In the genomic region with DNA sequence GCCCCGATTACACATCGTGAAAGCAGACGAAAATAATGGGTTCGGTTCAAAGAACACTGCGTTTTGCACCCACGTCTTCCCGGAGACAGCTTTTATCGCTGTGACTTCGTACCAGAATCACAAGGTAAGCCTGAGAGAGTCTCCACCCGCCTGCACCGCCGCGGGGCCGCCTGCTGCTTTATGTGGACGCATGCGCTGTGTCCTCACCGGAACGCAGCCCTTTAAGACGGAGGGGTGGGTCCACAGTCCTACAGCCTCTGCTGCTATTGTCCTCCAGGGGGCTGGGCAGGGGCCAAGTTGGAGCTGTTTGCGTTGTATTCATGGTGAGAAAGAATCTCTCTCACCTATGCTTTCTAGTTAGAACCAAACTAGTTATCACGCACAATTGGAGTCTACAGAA, we compare ENCODE assay signal across 9 mouse cellular contexts. TPM values are rescaled to one million over a fixed set of nuclear protein-coding genes. Genes with fewer than 3 reads are reported as not detected.
DNase-seq lines count a peak whose midpoint lies in the region; ATAC-seq and TF ChIP-seq lines count a peak whose summit lies in the region.
"Had no signal": no experiment of that assay in that cellular context is flagged by ENCODE, and none has a peak within 500 bp of the region (broad histone marks: within the 10 kb centered on the region; RNA-seq: fewer than 3 reads in every experiment).

No protein-coding gene starts in this region.

- 4% methylated on average over 21 of the region's 21 CpGs for WGBS in heart, adult 2 months
- WGBS in limb, embryonic 11.5 days = 2% methylated on average over 21 of the region's 21 CpGs

- H3K79me2 ChIP-seq in heart, adult 2 months (replicated peaks; ENCODE audit: control insufficient read depth, insufficient read depth, low read length) = peaks cover 2% of the 10 kb centered on the region

- H3K4me2 ChIP-seq in limb, embryonic 11.5 days (ENCODE audit: low read depth, severe bottlenecking) = peak overlapping the region; percentile 32; the same call in 1 of the 2 replicates

- no peaks in the 10 kb centered on the region for H3K9me3 ChIP-seq in limb, embryonic 11.5 days (ENCODE audit: control insufficient read depth, low read length)

- TF ChIP-seq CTCF in heart, adult 2 months (IDR thresholded peaks at IDR 0.05) = peak; percentile 38

- 0 out of 2 replicates have a peak, but pooled peaks cover 2% of the 10 kb centered on the region for H3K27me3 ChIP-seq in heart, adult 2 months (ENCODE audit: control insufficient read depth, insufficient read depth, low read length)
- peaks cover 36% of the 10 kb centered on the region for H3K27me3 ChIP-seq in limb, embryonic 11.5 days (ENCODE audit: control insufficient read depth, insufficient read depth, low read length)

- no peak overlapping the region for H3K27ac ChIP-seq in heart, adult 2 months
- H3K27ac ChIP-seq in limb, embryonic 11.5 days (replicated peaks; ENCODE audit: low read depth, low read length) = peak overlapping the region; percentile 48

- no peak overlapping the region; the same call in 1 of the 2 replicates for H3K9ac ChIP-seq in heart, adult 2 months (ENCODE audit: low read depth, low read length)
- H3K9ac ChIP-seq in limb, embryonic 11.5 days (ENCODE audit: low read length) = peak overlapping the region; percentile 0; the same call in 1 of the 2 replicates

- peaks cover 3% of the 10 kb centered on the region for H3K36me3 ChIP-seq in heart, adult 2 months (ENCODE audit: control insufficient read depth, insufficient read depth, low read length)
- H3K36me3 ChIP-seq in limb, embryonic 11.5 days (ENCODE audit: control insufficient read depth, insufficient read depth, low read length) = peaks cover 2% of the 10 kb centered on the region

- no peak for ATAC-seq in limb, embryonic 11.5 days (ENCODE audit: insufficient number of reproducible peaks, low FRiP score, low TSS enrichment, low read depth)

- peak; percentile 93 for DNase-seq in heart, adult 11 months
- DNase-seq in heart, adult 8-10 months (ENCODE audit: low spot score) = no peak
- peak; percentile 67 for DNase-seq in WW6 (ENCODE audit: low read depth, low spot score)
- peak; percentile 34 to 39 for DNase-seq in heart, adult 2 months
- peak; percentile 84 for DNase-seq in limb, embryonic 11.5 days (ENCODE audit: low spot score)
- DNase-seq in retina, postnatal 1 day = peak; percentile 84
- no peak for DNase-seq in layer of hippocampus, adult 9-11 months
- no peak for DNase-seq in thymus, adult 18-20 months

- TF ChIP-seq EP300 in heart, adult 2 months (IDR thresholded peaks at IDR 0.05; ENCODE audit: insufficient read depth, low read depth, low read length) = no peak

- intact Hi-C loops in heart, adult 2 months (cut with DNase I) = no loop called here

- TF ChIP-seq POLR2A in heart, adult 2 months (IDR thresholded peaks at IDR 0.05; ENCODE audit: insufficient read depth, low read depth, low read length) = no peak

- peaks cover 3% of the 10 kb centered on the region; the same call in 1 of the 2 replicates for H3K4me1 ChIP-seq in heart, adult 2 months (ENCODE audit: control insufficient read depth, insufficient read depth, low read length)
- H3K4me1 ChIP-seq in limb, embryonic 11.5 days (ENCODE audit: control insufficient read depth, insufficient read depth, low read length) = peaks cover 9% of the 10 kb centered on the region

- H3K4me3 ChIP-seq in heart, adult 2 months = no peak overlapping the region
- 0 out of 2 replicates have a peak overlapping the region, but pooled peaks have one; percentile 6 for H3K4me3 ChIP-seq in limb, embryonic 11.5 days (ENCODE audit: low read depth, low read length)
- H3K4me3 ChIP-seq: erythroblast, embryonic 14.5 days had no signal

RNA-seq across cellular contexts. Expression of gene Tbx5, which starts 12.5 kb away (rescaled TPM):
- 10 to 100 TPM; 22.5 to 44.9 (median 33.8) TPM for total RNA-seq in heart, adult 8-10 months (2022)
- 10 to 100 TPM; 22.6 to 36.9 TPM for total RNA-seq in heart, adult 2 months (2021)
- polyA plus RNA-seq in heart, adult 2 months (2012; rRNA removed) = 26.5 and 27.0 TPM in 2 replicates
- polyA plus RNA-seq in limb, embryonic 11.5 days (2014; fragmentation: Nextera tagmentation; extraction: Ambion mirVana) = 34.3 and 40.5 TPM in 2 replicates
- polyA plus RNA-seq: erythroblast, embryonic 14.5 days had no signal

Comparison
In these comparisons a context has a peak if more than half of its experiments do, and no peak if none do; other contexts are left out.
1. DNase-seq: peak in heart, adult 11 months (single experiment), WW6 (single experiment), heart, adult 2 months (2 of 2), limb, embryonic 11.5 days (single experiment) and retina, postnatal 1 day (single experiment); none in heart, adult 8-10 months (single experiment), layer of hippocampus, adult 9-11 months (single experiment) and thymus, adult 18-20 months (0 of 2).